Mouse (Mus musculus) lung, postnatal 25 days (tissue): ENCODE results near the gene Gapdh.
"Not testable (repeated sequence)": the region's sequence is repeated elsewhere in the genome, so short reads cannot be mapped to it uniquely, and the experiment has no call there.

Experiments used
- DNase-seq: peaks from one replicate; pipeline ENCODE4 v3.0.0; 2022; ENCODE audit warnings: low spot score

The Gapdh gene

GRCm38 (mm10) chr6:125166861-125167650 is 789 bp upstream of the Gapdh start:
- no peak for DNase-seq

- peak; percentile 98 for DNase-seq
Measured at GRCm38 (mm10) chr6:125165328-125165891, 857 bp downstream of the Gapdh start.

- peak; percentile 76 for DNase-seq
Measured at GRCm38 (mm10) chr6:125164672-125165327, 1.5 kb downstream of the Gapdh start.

GRCm38 (mm10) chr6:125163801-125164657 is 2.2 kb downstream of the Gapdh start:
- DNase-seq = peak; percentile 43

GRCm38 (mm10) chr6:125162615-125163305 is 3.5 kb downstream of the Gapdh start:
- DNase-seq = not testable (repeated sequence)

- DNase-seq = peak; percentile 78
Measured at GRCm38 (mm10) chr6:125161971-125162370, 4.3 kb downstream of the Gapdh start.

GRCm38 (mm10) chr6:125160854-125161760 is 5.2 kb downstream of the Gapdh start:
- DNase-seq = peak; percentile 78

GRCm38 (mm10) chr6:125160558-125160853 is 5.8 kb downstream of the Gapdh start:
- no peak for DNase-seq

- DNase-seq = no peak
Measured at GRCm38 (mm10) chr6:125159773-125160557, 6.3 kb downstream of the Gapdh start.

GRCm38 (mm10) chr6:125158944-125159492 is 7.2 kb downstream of the Gapdh start:
- DNase-seq = no peak

- no peak for DNase-seq
Measured at GRCm38 (mm10) chr6:125156903-125157614, 9.2 kb downstream of the Gapdh start.

GRCm38 (mm10) chr6:125156491-125156890 is 9.8 kb downstream of the Gapdh start:
- no peak for DNase-seq

- DNase-seq = no peak
Measured at GRCm38 (mm10) chr6:125155262-125155661, 11.0 kb downstream of the Gapdh start.

- DNase-seq = no peak
Measured at GRCm38 (mm10) chr6:125154550-125154949, 11.7 kb downstream of the Gapdh start.

GRCm38 (mm10) chr6:125153682-125154081 is 12.6 kb downstream of the Gapdh start:
- DNase-seq = no peak

- DNase-seq = no peak
Measured at GRCm38 (mm10) chr6:125153018-125153389, 13.3 kb downstream of the Gapdh start.

GRCm38 (mm10) chr6:125152212-125153017 is 13.9 kb downstream of the Gapdh start:
- DNase-seq = no peak

GRCm38 (mm10) chr6:125149569-125149950 is 16.7 kb downstream of the Gapdh start:
- no peak for DNase-seq
